Mouse (Mus musculus) heart, postnatal 0 days (tissue): ENCODE results near the gene 4930447C04Rik. TPM values are rescaled to one million over a fixed set of nuclear protein-coding genes. Genes with fewer than 3 reads are reported as not detected.
A peak's percentile ranks its signal among the peaks of the same experiment; 100 is the strongest.

ENCODE experiments used
- ATAC-seq: fragments of 200-750 bp; cut with Nextera tagmentation; 2 replicates; pipeline ENCODE4 v1.8.0; 2017; ENCODE audit warnings: low read depth, moderate number of reproducible peaks, moderate library complexity; ENCODE audit not compliant: insufficient read depth
- DNase-seq: peaks from one replicate; pipeline ENCODE4 v3.0.0-alpha.2; 2016; ENCODE audit warnings: low spot score
- H3K27ac ChIP-seq: fragments of 300-500 bp; sonication (generic); 2 replicates; pipeline ENCODE4 v1.5.1; 2014; ENCODE audit warnings: low read depth, mild to moderate bottlenecking
- H3K27me3 ChIP-seq: fragments of 300-500 bp; sonication (generic); 2 replicates; pipeline ENCODE4 v1.6.1; 2014; ENCODE audit warnings: low read length, mixed read lengths; ENCODE audit not compliant: control insufficient read depth, insufficient read depth
- H3K36me3 ChIP-seq: fragments of 300-500 bp; sonication (generic); replicated peaks from 2 replicates; pipeline ENCODE4 v1.6.1; 2014; ENCODE audit warnings: low read length, mixed read lengths; ENCODE audit not compliant: control insufficient read depth, insufficient read depth
- H3K4me1 ChIP-seq: fragments of 300-500 bp; sonication (generic); 2 replicates; pipeline ENCODE4 v1.6.1; 2014; ENCODE audit warnings: antibody characterized with exemption; ENCODE audit not compliant: control insufficient read depth, insufficient read depth
- H3K4me2 ChIP-seq: fragments of 300-500 bp; sonication (generic); 2 replicates; pipeline ENCODE4 v1.6.1; 2014; ENCODE audit warnings: low read depth, mild to moderate bottlenecking, low read length, moderate library complexity
- H3K4me3 ChIP-seq: fragments of 300-500 bp; sonication (generic); 2 replicates; pipeline ENCODE4 v1.5.1; 2014; ENCODE audit warnings: low read depth, low read length
- H3K9ac ChIP-seq: fragments of 300-500 bp; sonication (generic); replicated peaks from 2 replicates; pipeline ENCODE4 v1.6.1; 2014; ENCODE audit warnings: low read depth, low read length, mixed read lengths
- H3K9me3 ChIP-seq: fragments of 300-500 bp; sonication (generic); replicated peaks from 2 replicates; pipeline ENCODE4 v1.6.1; 2016; ENCODE audit warnings: low read length; ENCODE audit not compliant: control insufficient read depth
- CTCF ChIP-seq: IDR thresholded peaks from 2 replicates; pipeline ENCODE4 v1.5.1; 2016; ENCODE audit warnings: antibody characterized with exemption, control low read depth, low read depth
- EP300 ChIP-seq: IDR thresholded peaks from 2 replicates; pipeline ENCODE4 v1.6.1; 2016; ENCODE audit warnings: antibody characterized with exemption, low read depth
- WGBS: fragments of 180-500 bp; shearing (Covaris S2); extraction: QIAGEN DNeasy Blood & Tissue Kit; methylation state at CpG from one replicate; pipeline ENCODE4 v1.1.7; 2014; 5-methylcytosine and 5-hydroxymethylcytosine counted together
- polyA plus RNA-seq: library from polyadenylated mRNA; unstranded; fragments of >200 nt; fragmentation: Nextera tagmentation; extraction: Ambion mirVana; gene quantifications from 2 replicates; pipeline ENCODE4 v1.2.1, GENCODE M21; 2015
- total RNA-seq: library from RNA; depleted of rRNA; stranded (reverse); fragments of >200 nt; gene quantifications from 2 replicates; pipeline ENCODE4 v1.2.3, GENCODE M21; 2014; ENCODE audit warnings: low replicate concordance

The 4930447C04Rik gene
- total and polyA plus RNA-seq, 2 experiments from 2014 or later: 0.63 TPM; not detected in 1

- Histone ChIP-seq H3K9ac (no peak overlapping the region), H3K27me3 (peaks cover 81% of the 10 kb centered on the region), H3K9me3 (no peaks in the 10 kb centered on the region), H3K36me3 (no peaks in the 10 kb centered on the region), H3K4me2 (no peak overlapping the region), H3K4me1 (0 out of 2 replicates have a peak, but pooled peaks cover 10% of the 10 kb centered on the region), H3K4me3 (no peak overlapping the region), H3K27ac (no peak overlapping the region)
- TF ChIP-seq CTCF: no peak
- no peak for DNase-seq
- ATAC-seq: no peak
Observed at GRCm38 (mm10) chr12:72946805-72947204, 6.2 kb upstream of the 4930447C04Rik start.

GRCm38 (mm10) chr12:72946064-72946395 lies 5.5 kb upstream of the 4930447C04Rik start:
- ATAC-seq: no peak
- no peaks in the 10 kb centered on the region for H3K9me3 ChIP-seq
- 0 out of 2 replicates have a peak, but pooled peaks cover 10% of the 10 kb centered on the region for H3K4me1 ChIP-seq
- H3K36me3 ChIP-seq: no peaks in the 10 kb centered on the region
- DNase-seq: no peak
- no peak overlapping the region for H3K9ac ChIP-seq
- H3K4me2 ChIP-seq: peak overlapping the region; percentile 65; the same call in 1 of the 2 replicates
- TF ChIP-seq CTCF (no peak), EP300 (no peak)
- no peak overlapping the region for H3K27ac ChIP-seq
- H3K27me3 ChIP-seq: peaks cover 85% of the 10 kb centered on the region
- 17% methylated on average over 8 of the region's 8 CpGs for WGBS
- peak overlapping the region; percentile 47 for H3K4me3 ChIP-seq

GRCm38 (mm10) chr12:72945301-72946063 lies 4.9 kb upstream of the 4930447C04Rik start:
- Histone ChIP-seq H3K36me3 (no peaks in the 10 kb centered on the region), H3K4me3 (peak overlapping the region; percentile 47), H3K4me2 (peak overlapping the region; percentile 65), H3K9me3 (no peaks in the 10 kb centered on the region), H3K9ac (no peak overlapping the region), H3K27ac (no peak overlapping the region), H3K27me3 (peaks cover 90% of the 10 kb centered on the region), H3K4me1 (0 out of 2 replicates have a peak, but pooled peaks cover 10% of the 10 kb centered on the region)
- TF ChIP-seq CTCF (no peak), EP300 (no peak)
- DNase-seq: no peak
- no peak for ATAC-seq
- WGBS: 1% methylated on average over 70 of the region's 89 CpGs

GRCm38 (mm10) chr12:72944411-72945225 lies 4.0 kb upstream of the 4930447C04Rik start:
- H3K4me1 ChIP-seq: 0 out of 2 replicates have a peak, but pooled peaks cover 10% of the 10 kb centered on the region
- H3K27me3 ChIP-seq: peaks cover 92% of the 10 kb centered on the region
- H3K4me3 ChIP-seq: peak overlapping the region; percentile 47
- 3% methylated on average over 24 of the region's 24 CpGs for WGBS
- H3K36me3 ChIP-seq: no peaks in the 10 kb centered on the region
- no peak for TF ChIP-seq CTCF
- no peak for TF ChIP-seq EP300
- ATAC-seq (no peak), DNase-seq (no peak)
- peak overlapping the region; percentile 65 for H3K4me2 ChIP-seq
- H3K27ac ChIP-seq: no peak overlapping the region
- no peaks in the 10 kb centered on the region for H3K9me3 ChIP-seq
- no peak overlapping the region for H3K9ac ChIP-seq

- DNase-seq: no peak
- H3K27me3 ChIP-seq: peaks cover 99% of the 10 kb centered on the region
- 17% methylated on average over 2 of the region's 2 CpGs for WGBS
Observed at GRCm38 (mm10) chr12:72943574-72944110, 3.1 kb upstream of the 4930447C04Rik start.

More at GRCm38 (mm10) chr12:72943574-72944110, 3.1 kb upstream of the 4930447C04Rik start:
- Histone ChIP-seq H3K9me3 (no peaks in the 10 kb centered on the region), H3K4me3 (no peak overlapping the region), H3K27ac (no peak overlapping the region), H3K4me2 (no peak overlapping the region), H3K36me3 (no peaks in the 10 kb centered on the region), H3K4me1 (0 out of 2 replicates have a peak, but pooled peaks cover 10% of the 10 kb centered on the region), H3K9ac (no peak overlapping the region)
- TF ChIP-seq EP300 (no peak), CTCF (no peak)
- ATAC-seq: no peak
